Mouse (Mus musculus): Measurements from ENCODE around the gene Rgs6. TPM values are rescaled to one million over a fixed set of nuclear protein-coding genes. Genes with fewer than 3 reads are reported as not detected.

Gene Rgs6
- polyA plus RNA-seq, 1 experiment from 2014 or later, result 5.4 TPM

DNA sequence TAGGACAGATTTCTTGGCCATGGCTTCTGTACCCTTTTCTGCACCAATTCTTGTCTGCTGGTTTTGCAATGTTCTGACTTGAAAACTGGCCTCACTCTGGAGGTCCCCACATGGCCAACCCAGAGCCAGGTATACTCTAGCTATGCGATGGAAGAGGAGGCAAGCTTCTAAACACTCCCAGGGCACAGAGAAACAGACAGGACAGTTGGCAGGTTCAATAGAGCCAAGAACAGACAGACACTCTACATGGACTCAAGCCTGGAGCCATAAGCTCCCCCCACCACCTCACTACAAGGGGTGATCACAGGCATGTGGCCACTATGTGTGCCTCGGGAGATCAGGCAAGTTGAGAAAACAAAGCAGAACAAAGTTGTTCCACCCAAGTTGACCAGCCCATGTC is 572.1 kb downstream of the Rgs6 start:
- no peaks in the 10 kb centered on the region for H3K27me3 ChIP-seq (ENCODE audit: control insufficient read depth, insufficient read depth, low read length)
- DNase-seq (ENCODE audit: low spot score), result no peak
- H3K4me1 ChIP-seq (replicated peaks; ENCODE audit: control insufficient read depth, insufficient read depth, low read length), result no peaks in the 10 kb centered on the region
- ATAC-seq (ENCODE audit: low FRiP score), result no peak
- no peaks in the 10 kb centered on the region for H3K9me3 ChIP-seq (ENCODE audit: control insufficient read depth, low read length)
- H3K9ac ChIP-seq, result no peak overlapping the region
- no peaks in the 10 kb centered on the region for H3K36me3 ChIP-seq (replicated peaks; ENCODE audit: control insufficient read depth, insufficient read depth)
- no peak overlapping the region for H3K4me3 ChIP-seq (replicated peaks; ENCODE audit: low read length)
- no peak overlapping the region for H3K27ac ChIP-seq
- WGBS, result 75% methylated on average over 2 of the region's 2 CpGs
- H3K4me2 ChIP-seq (replicated peaks), result no peak overlapping the region

DNA sequence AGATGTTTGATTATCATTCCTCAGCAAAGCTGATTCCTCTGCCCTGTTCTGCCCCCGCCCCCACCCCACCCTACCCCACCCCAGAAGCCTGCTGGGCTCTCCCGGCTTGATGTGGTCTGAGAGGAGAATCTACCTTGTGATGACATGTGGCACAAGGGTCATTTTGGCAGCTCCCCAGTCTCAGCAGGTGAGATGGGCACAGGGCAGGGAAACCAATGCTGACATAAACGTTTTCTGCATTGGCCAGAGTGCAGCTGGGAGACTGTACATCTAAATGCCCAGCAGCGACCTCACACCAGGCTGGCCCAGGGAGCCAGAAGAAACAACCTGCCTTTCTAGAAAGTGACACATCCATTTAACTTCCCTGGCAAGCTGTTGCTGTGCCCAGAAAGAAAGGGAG is 572.6 kb downstream of the Rgs6 start:
- Histone ChIP-seq H3K4me1 (replicated peaks; ENCODE audit: control insufficient read depth, insufficient read depth, low read length) (no peaks in the 10 kb centered on the region), H3K9me3 (ENCODE audit: control insufficient read depth, low read length) (no peaks in the 10 kb centered on the region), H3K4me3 (replicated peaks; ENCODE audit: low read length) (no peak overlapping the region), H3K4me2 (replicated peaks) (no peak overlapping the region), H3K27ac (no peak overlapping the region), H3K9ac (no peak overlapping the region), H3K36me3 (replicated peaks; ENCODE audit: control insufficient read depth, insufficient read depth) (no peaks in the 10 kb centered on the region), H3K27me3 (ENCODE audit: control insufficient read depth, insufficient read depth, low read length) (no peaks in the 10 kb centered on the region)
- 74% methylated on average over 4 of the region's 4 CpGs for WGBS
- ATAC-seq (ENCODE audit: low FRiP score), result no peak
- DNase-seq (ENCODE audit: low spot score), result no peak

GRCm38 (mm10) chr12:83163721-83164120 is 575.6 kb downstream of the Rgs6 start:
- no peak; the same call in 1 of the 2 replicates for ATAC-seq (ENCODE audit: low FRiP score)
- 76% methylated on average over 5 of the region's 5 CpGs for WGBS
- H3K4me1 ChIP-seq (replicated peaks; ENCODE audit: control insufficient read depth, insufficient read depth, low read length), result no peaks in the 10 kb centered on the region
- no peaks in the 10 kb centered on the region for H3K9me3 ChIP-seq (ENCODE audit: control insufficient read depth, low read length)
- no peaks in the 10 kb centered on the region for H3K36me3 ChIP-seq (replicated peaks; ENCODE audit: control insufficient read depth, insufficient read depth)
- no peaks in the 10 kb centered on the region for H3K27me3 ChIP-seq (ENCODE audit: control insufficient read depth, insufficient read depth, low read length)
- H3K4me3 ChIP-seq (replicated peaks; ENCODE audit: low read length), result no peak overlapping the region
- no peak overlapping the region for H3K27ac ChIP-seq
- H3K9ac ChIP-seq, result no peak overlapping the region
- no peak for DNase-seq (ENCODE audit: low spot score)
- no peak overlapping the region for H3K4me2 ChIP-seq (replicated peaks)

- Histone ChIP-seq H3K4me3 (replicated peaks; ENCODE audit: low read length) (no peak overlapping the region), H3K27ac (no peak overlapping the region), H3K9me3 (ENCODE audit: control insufficient read depth, low read length) (no peaks in the 10 kb centered on the region), H3K4me2 (replicated peaks) (no peak overlapping the region), H3K4me1 (replicated peaks; ENCODE audit: control insufficient read depth, insufficient read depth, low read length) (peaks cover 13% of the 10 kb centered on the region; the same call in 1 of the 2 replicates), H3K27me3 (ENCODE audit: control insufficient read depth, insufficient read depth, low read length) (no peaks in the 10 kb centered on the region), H3K9ac (no peak overlapping the region), H3K36me3 (replicated peaks; ENCODE audit: control insufficient read depth, insufficient read depth) (no peaks in the 10 kb centered on the region)
- WGBS, result 100% methylated on average over 1 of the region's 1 CpGs
- DNase-seq (ENCODE audit: low spot score), result no peak
- ATAC-seq (ENCODE audit: low FRiP score), result no peak
These were observed 577.0 kb downstream of the Rgs6 start for GRCm38 (mm10) chr12:83165058-83165457.

DNA sequence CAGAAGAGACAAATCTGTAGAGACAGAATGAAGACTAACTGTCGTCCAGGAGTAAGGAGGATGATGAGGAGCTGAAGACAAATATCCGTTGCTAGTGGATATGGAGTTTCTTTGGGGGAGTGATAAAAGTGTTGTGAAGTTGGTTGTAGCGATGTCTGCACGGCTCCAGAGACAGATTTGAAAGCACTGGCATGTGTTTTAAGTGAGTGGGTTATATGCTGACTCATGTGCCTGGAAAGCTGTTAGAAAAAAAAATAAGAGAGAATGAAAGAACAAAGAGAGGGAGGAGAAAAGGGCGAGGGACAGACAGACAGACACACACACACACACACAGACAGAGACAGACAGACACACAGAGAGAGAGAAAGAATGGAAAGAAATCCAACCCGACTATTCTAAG is 580.2 kb downstream of the Rgs6 start:
- Histone ChIP-seq H3K4me2 (replicated peaks) (no peak overlapping the region), H3K27ac (no peak overlapping the region), H3K36me3 (replicated peaks; ENCODE audit: control insufficient read depth, insufficient read depth) (no peaks in the 10 kb centered on the region), H3K27me3 (ENCODE audit: control insufficient read depth, insufficient read depth, low read length) (no peaks in the 10 kb centered on the region), H3K4me3 (replicated peaks; ENCODE audit: low read length) (no peak overlapping the region), H3K9ac (no peak overlapping the region), H3K4me1 (replicated peaks; ENCODE audit: control insufficient read depth, insufficient read depth, low read length) (peaks cover 13% of the 10 kb centered on the region; the same call in 1 of the 2 replicates), H3K9me3 (ENCODE audit: control insufficient read depth, low read length) (no peaks in the 10 kb centered on the region)
- no peak for ATAC-seq (ENCODE audit: low FRiP score)
- DNase-seq (ENCODE audit: low spot score), result no peak
- 86% methylated on average over 6 of the region's 6 CpGs for WGBS

DNA sequence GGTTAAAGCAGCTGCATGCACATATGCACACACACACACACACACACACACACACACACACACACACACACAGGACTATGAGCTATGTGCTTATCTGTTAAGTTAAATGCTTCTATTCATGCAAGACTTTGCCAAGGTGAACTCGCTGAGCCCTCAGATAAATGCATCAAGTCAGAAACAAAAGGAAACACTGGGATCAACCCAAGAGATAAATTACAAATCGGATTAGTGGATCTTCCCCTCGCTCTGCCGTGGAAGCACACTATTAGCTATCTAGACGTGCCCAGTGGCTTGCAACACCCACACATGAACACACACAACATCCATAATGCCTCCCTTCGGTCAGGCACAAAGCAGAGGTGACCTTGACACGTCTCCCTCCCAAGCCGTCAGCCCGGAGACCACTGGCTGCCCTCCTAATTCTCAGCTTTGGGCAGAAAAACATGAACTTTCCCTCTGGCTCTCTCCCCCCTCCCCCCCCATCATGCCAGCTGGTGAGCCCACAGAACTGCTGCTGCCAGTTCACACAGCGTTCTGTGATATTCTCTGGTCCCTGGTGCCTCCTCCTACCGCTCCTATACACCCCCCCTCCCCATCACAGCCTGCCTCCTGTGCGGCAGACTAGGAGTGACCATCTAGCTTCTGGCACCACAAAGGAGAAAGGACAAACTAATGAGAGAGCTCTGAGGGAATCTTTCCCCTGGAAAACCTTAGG is 581.6 kb downstream of the Rgs6 start:
- WGBS, result 29% methylated on average over 12 of the region's 12 CpGs
- peak; percentile 57; the same call in 1 of the 2 replicates for ATAC-seq (ENCODE audit: low FRiP score)
- no peak overlapping the region for H3K4me3 ChIP-seq (replicated peaks; ENCODE audit: low read length)
- 0 out of 2 replicates have a peak overlapping the region, but pooled peaks have one; percentile 0 for H3K4me2 ChIP-seq (replicated peaks)
- H3K27me3 ChIP-seq (ENCODE audit: control insufficient read depth, insufficient read depth, low read length), result no peaks in the 10 kb centered on the region
- peak; percentile 35 for DNase-seq (ENCODE audit: low spot score)
- H3K27ac ChIP-seq, result peak overlapping the region; percentile 78
- peaks cover 13% of the 10 kb centered on the region; the same call in 1 of the 2 replicates for H3K4me1 ChIP-seq (replicated peaks; ENCODE audit: control insufficient read depth, insufficient read depth, low read length)
- no peak overlapping the region for H3K9ac ChIP-seq
- H3K36me3 ChIP-seq (replicated peaks; ENCODE audit: control insufficient read depth, insufficient read depth), result no peaks in the 10 kb centered on the region
- H3K9me3 ChIP-seq (ENCODE audit: control insufficient read depth, low read length), result no peaks in the 10 kb centered on the region

DNA sequence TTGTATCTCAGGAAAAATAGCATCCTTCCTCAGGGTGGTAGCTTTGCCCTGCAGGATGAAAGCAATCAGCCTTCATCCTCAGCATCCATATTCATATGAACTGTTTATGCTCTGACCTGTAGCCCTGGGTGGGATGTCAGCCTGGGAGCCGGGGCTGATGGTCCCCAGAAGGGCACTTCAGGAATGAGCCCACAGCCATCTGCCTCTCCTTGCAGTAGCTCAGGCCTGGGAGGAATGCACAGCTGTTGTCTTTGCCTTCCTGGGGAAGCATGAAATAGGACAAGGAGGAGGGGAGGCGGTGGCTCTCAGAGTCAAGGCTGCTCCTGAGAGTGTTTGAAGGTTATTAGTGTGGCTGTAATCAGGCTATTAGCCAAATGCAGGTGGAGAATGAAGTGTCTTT is 590.7 kb downstream of the Rgs6 start:
- Histone ChIP-seq H3K27ac (no peak overlapping the region), H3K4me3 (replicated peaks; ENCODE audit: low read length) (no peak overlapping the region), H3K9me3 (ENCODE audit: control insufficient read depth, low read length) (no peaks in the 10 kb centered on the region), H3K4me1 (replicated peaks; ENCODE audit: control insufficient read depth, insufficient read depth, low read length) (0 out of 2 replicates have a peak, but pooled peaks cover 4% of the 10 kb centered on the region), H3K9ac (no peak overlapping the region), H3K4me2 (replicated peaks) (no peak overlapping the region), H3K27me3 (ENCODE audit: control insufficient read depth, insufficient read depth, low read length) (no peaks in the 10 kb centered on the region), H3K36me3 (replicated peaks; ENCODE audit: control insufficient read depth, insufficient read depth) (no peaks in the 10 kb centered on the region)
- WGBS, result 46% methylated on average over 2 of the region's 2 CpGs
- ATAC-seq (ENCODE audit: low FRiP score) (no peak; the same call in 1 of the 2 replicates), DNase-seq (ENCODE audit: low spot score) (no peak)

GRCm38 (mm10) chr12:83179860-83180259 is 591.8 kb downstream of the Rgs6 start:
- WGBS, result 58% methylated on average over 1 of the region's 1 CpGs
- Histone ChIP-seq H3K36me3 (replicated peaks; ENCODE audit: control insufficient read depth, insufficient read depth) (no peaks in the 10 kb centered on the region), H3K9ac (no peak overlapping the region), H3K9me3 (ENCODE audit: control insufficient read depth, low read length) (no peaks in the 10 kb centered on the region), H3K27ac (no peak overlapping the region), H3K4me1 (replicated peaks; ENCODE audit: control insufficient read depth, insufficient read depth, low read length) (0 out of 2 replicates have a peak, but pooled peaks cover 4% of the 10 kb centered on the region), H3K4me3 (replicated peaks; ENCODE audit: low read length) (no peak overlapping the region), H3K4me2 (replicated peaks) (no peak overlapping the region), H3K27me3 (ENCODE audit: control insufficient read depth, insufficient read depth, low read length) (no peaks in the 10 kb centered on the region)
- DNase-seq (ENCODE audit: low spot score) (no peak), ATAC-seq (ENCODE audit: low FRiP score) (no peak)

- WGBS, result 72% methylated on average over 6 of the region's 6 CpGs
- Histone ChIP-seq H3K4me2 (replicated peaks) (no peak overlapping the region), H3K9me3 (ENCODE audit: control insufficient read depth, low read length) (no peaks in the 10 kb centered on the region)
These were observed 592.5 kb downstream of the Rgs6 start for GRCm38 (mm10) chr12:83180561-83180960.

More at GRCm38 (mm10) chr12:83180561-83180960, 592.5 kb downstream of the Rgs6 start:
- Histone ChIP-seq H3K9ac (no peak overlapping the region), H3K36me3 (replicated peaks; ENCODE audit: control insufficient read depth, insufficient read depth) (no peaks in the 10 kb centered on the region), H3K4me3 (replicated peaks; ENCODE audit: low read length) (no peak overlapping the region), H3K27ac (no peak overlapping the region), H3K27me3 (ENCODE audit: control insufficient read depth, insufficient read depth, low read length) (no peaks in the 10 kb centered on the region), H3K4me1 (replicated peaks; ENCODE audit: control insufficient read depth, insufficient read depth, low read length) (0 out of 2 replicates have a peak, but pooled peaks cover 4% of the 10 kb centered on the region)
- ATAC-seq (ENCODE audit: low FRiP score), result no peak
- no peak for DNase-seq (ENCODE audit: low spot score)

Measured in hindbrain, embryonic 14.5 days (tissue).